Mouse (Mus musculus) intestine, embryonic 15.5 days (tissue): ENCODE measurements around the gene Mrpl51. TPM values are rescaled to one million over a fixed set of nuclear protein-coding genes. Genes with fewer than 3 reads are reported as not detected.

Experiments
- ATAC-seq: fragments of 200-750 bp; cut with Nextera tagmentation; 2 replicates; pipeline ENCODE4 v1.8.0; 2017; ENCODE audit warnings: moderate TSS enrichment, moderate library complexity
- H3K27ac ChIP-seq: fragments of 300-500 bp; sonication (generic); 2 replicates; pipeline ENCODE4 v1.5.1; 2015; ENCODE audit warnings: mild to moderate bottlenecking, inconsistent platforms
- H3K27me3 ChIP-seq: fragments of 300-500 bp; sonication (generic); replicated peaks from 2 replicates; pipeline ENCODE4 v1.6.1; 2015; ENCODE audit warnings: inconsistent platforms
- H3K36me3 ChIP-seq: fragments of 300-500 bp; sonication (generic); 2 replicates; pipeline ENCODE4 v1.6.1; 2015; ENCODE audit warnings: inconsistent platforms
- H3K4me1 ChIP-seq: fragments of 300-500 bp; sonication (generic); replicated peaks from 2 replicates; pipeline ENCODE4 v1.6.1; 2015; ENCODE audit warnings: inconsistent platforms
- H3K4me2 ChIP-seq: fragments of 300-500 bp; sonication (generic); replicated peaks from 2 replicates; pipeline ENCODE4 v1.6.1; 2015; ENCODE audit warnings: mild to moderate bottlenecking, inconsistent platforms
- H3K4me3 ChIP-seq: fragments of 300-500 bp; sonication (generic); replicated peaks from 2 replicates; pipeline ENCODE4 v1.5.1; 2015; ENCODE audit warnings: inconsistent platforms
- H3K9ac ChIP-seq: fragments of 300-500 bp; sonication (generic); 2 replicates; pipeline ENCODE4 v1.6.1; 2015; ENCODE audit warnings: inconsistent platforms
- H3K9me3 ChIP-seq: fragments of 300-500 bp; sonication (generic); 2 replicates; pipeline ENCODE4 v1.6.1; 2016; ENCODE audit warnings: inconsistent platforms
- WGBS: fragments of 180-500 bp; shearing (Covaris S2); methylation state at CpG from one replicate; pipeline ENCODE4 v1.1.7; 2015; 5-methylcytosine and 5-hydroxymethylcytosine counted together
- polyA plus RNA-seq: library from polyadenylated mRNA; unstranded; fragments of >200 nt; fragmentation: Nextera tagmentation; extraction: Ambion mirVana; gene quantifications from 2 replicates; pipeline ENCODE4 v1.2.1, GENCODE M21; 2015

The Mrpl51 gene
- polyA plus RNA-seq, 1 experiment from 2014 or later: 267 TPM

GRCm38 (mm10) chr6:125149569-125149950 is 42.0 kb upstream of the Mrpl51 start:
- no peak overlapping the region for H3K4me3 ChIP-seq
- H3K9me3 ChIP-seq: no peaks in the 10 kb centered on the region
- no peak overlapping the region for H3K4me2 ChIP-seq
- ATAC-seq: no peak
- H3K27ac ChIP-seq: 0 out of 2 replicates have a peak overlapping the region, but pooled peaks have one; percentile 9
- H3K36me3 ChIP-seq: peaks cover 3% of the 10 kb centered on the region; the same call in 1 of the 2 replicates
- WGBS: 79% methylated on average over 7 of the region's 7 CpGs
- peaks cover 39% of the 10 kb centered on the region for H3K4me1 ChIP-seq
- 0 out of 2 replicates have a peak overlapping the region, but pooled peaks have one; percentile 30 for H3K9ac ChIP-seq
- no peaks in the 10 kb centered on the region for H3K27me3 ChIP-seq

GRCm38 (mm10) chr6:125152212-125153017 is 39.2 kb upstream of the Mrpl51 start:
- ATAC-seq: no peak
- no peak overlapping the region for H3K4me2 ChIP-seq
- 76% methylated on average over 22 of the region's 22 CpGs for WGBS
- H3K4me1 ChIP-seq: peaks cover 17% of the 10 kb centered on the region
- no peak overlapping the region for H3K4me3 ChIP-seq
- H3K27ac ChIP-seq: no peak overlapping the region
- no peaks in the 10 kb centered on the region for H3K27me3 ChIP-seq
- H3K9ac ChIP-seq: no peak overlapping the region
- peaks cover 3% of the 10 kb centered on the region; the same call in 1 of the 2 replicates for H3K36me3 ChIP-seq
- H3K9me3 ChIP-seq: no peaks in the 10 kb centered on the region

GRCm38 (mm10) chr6:125153018-125153389 is 38.6 kb upstream of the Mrpl51 start:
- peaks cover 16% of the 10 kb centered on the region for H3K4me1 ChIP-seq
- WGBS: 86% methylated on average over 5 of the region's 5 CpGs
- H3K4me3 ChIP-seq: no peak overlapping the region
- H3K27ac ChIP-seq: no peak overlapping the region
- ATAC-seq: no peak
- no peaks in the 10 kb centered on the region for H3K9me3 ChIP-seq
- H3K36me3 ChIP-seq: peaks cover 6% of the 10 kb centered on the region; the same call in 1 of the 2 replicates
- H3K4me2 ChIP-seq: no peak overlapping the region
- no peaks in the 10 kb centered on the region for H3K27me3 ChIP-seq
- H3K9ac ChIP-seq: no peak overlapping the region

- Histone ChIP-seq H3K9ac (no peak overlapping the region), H3K9me3 (no peaks in the 10 kb centered on the region), H3K4me1 (peaks cover 10% of the 10 kb centered on the region), H3K27ac (no peak overlapping the region), H3K4me2 (no peak overlapping the region), H3K36me3 (peaks cover 7% of the 10 kb centered on the region), H3K4me3 (no peak overlapping the region), H3K27me3 (no peaks in the 10 kb centered on the region)
- 94% methylated on average over 4 of the region's 4 CpGs for WGBS
- ATAC-seq: no peak
These were observed 37.9 kb upstream of the Mrpl51 start for GRCm38 (mm10) chr6:125153682-125154081.

- H3K4me2 ChIP-seq: no peak overlapping the region
- H3K4me3 ChIP-seq: no peak overlapping the region
- H3K9me3 ChIP-seq: no peaks in the 10 kb centered on the region
- H3K36me3 ChIP-seq: peaks cover 12% of the 10 kb centered on the region
- no peak overlapping the region for H3K9ac ChIP-seq
- peaks cover 1% of the 10 kb centered on the region; the same call in 1 of the 2 replicates for H3K4me1 ChIP-seq
- no peak for ATAC-seq
- H3K27ac ChIP-seq: no peak overlapping the region
- no peaks in the 10 kb centered on the region for H3K27me3 ChIP-seq
These were observed 37.1 kb upstream of the Mrpl51 start for GRCm38 (mm10) chr6:125154550-125154949.

- WGBS: 74% methylated on average over 8 of the region's 8 CpGs
- Histone ChIP-seq H3K36me3 (peaks cover 9% of the 10 kb centered on the region), H3K4me2 (no peak overlapping the region), H3K27ac (no peak overlapping the region), H3K27me3 (no peaks in the 10 kb centered on the region), H3K4me3 (no peak overlapping the region), H3K9ac (no peak overlapping the region), H3K4me1 (peaks cover 2% of the 10 kb centered on the region; the same call in 1 of the 2 replicates), H3K9me3 (no peaks in the 10 kb centered on the region)
- no peak for ATAC-seq
These were observed 36.3 kb upstream of the Mrpl51 start for GRCm38 (mm10) chr6:125155262-125155661.

GRCm38 (mm10) chr6:125156491-125156890 is 35.1 kb upstream of the Mrpl51 start:
- Histone ChIP-seq H3K4me1 (peaks cover 13% of the 10 kb centered on the region; the same call in 1 of the 2 replicates), H3K4me3 (no peak overlapping the region), H3K9ac (no peak overlapping the region), H3K36me3 (peaks cover 13% of the 10 kb centered on the region), H3K27me3 (no peaks in the 10 kb centered on the region), H3K9me3 (no peaks in the 10 kb centered on the region), H3K27ac (no peak overlapping the region), H3K4me2 (no peak overlapping the region)
- ATAC-seq: no peak
- WGBS: 90% methylated on average over 3 of the region's 3 CpGs

- no peaks in the 10 kb centered on the region for H3K9me3 ChIP-seq
- WGBS: 61% methylated on average over 7 of the region's 7 CpGs
- peaks cover 15% of the 10 kb centered on the region; the same call in 1 of the 2 replicates for H3K4me1 ChIP-seq
- H3K4me3 ChIP-seq: no peak overlapping the region
- no peak overlapping the region for H3K4me2 ChIP-seq
- H3K27ac ChIP-seq: no peak overlapping the region
- ATAC-seq: no peak
- H3K27me3 ChIP-seq: no peaks in the 10 kb centered on the region
- no peak overlapping the region for H3K9ac ChIP-seq
- H3K36me3 ChIP-seq: peaks cover 13% of the 10 kb centered on the region
These were observed 34.5 kb upstream of the Mrpl51 start for GRCm38 (mm10) chr6:125156903-125157614.

- Histone ChIP-seq H3K9me3 (no peaks in the 10 kb centered on the region), H3K27me3 (no peaks in the 10 kb centered on the region), H3K9ac (no peak overlapping the region), H3K27ac (no peak overlapping the region), H3K4me2 (no peak overlapping the region), H3K4me1 (peaks cover 23% of the 10 kb centered on the region), H3K4me3 (no peak overlapping the region), H3K36me3 (peaks cover 13% of the 10 kb centered on the region)
- 79% methylated on average over 15 of the region's 15 CpGs for WGBS
- ATAC-seq: no peak
These were observed 32.6 kb upstream of the Mrpl51 start for GRCm38 (mm10) chr6:125158944-125159492.

- 80% methylated on average over 7 of the region's 7 CpGs for WGBS
- Histone ChIP-seq H3K27ac (peak overlapping the region; percentile 62; the same call in 1 of the 2 replicates), H3K36me3 (peaks cover 13% of the 10 kb centered on the region), H3K4me2 (no peak overlapping the region), H3K4me1 (peaks cover 24% of the 10 kb centered on the region), H3K9me3 (no peaks in the 10 kb centered on the region), H3K9ac (no peak overlapping the region), H3K27me3 (no peaks in the 10 kb centered on the region), H3K4me3 (no peak overlapping the region)
- no peak for ATAC-seq
These were observed 31.6 kb upstream of the Mrpl51 start for GRCm38 (mm10) chr6:125159773-125160557.

GRCm38 (mm10) chr6:125160558-125160853 is 31.1 kb upstream of the Mrpl51 start:
- no peak for ATAC-seq
- H3K4me3 ChIP-seq: no peak overlapping the region
- peaks cover 24% of the 10 kb centered on the region for H3K4me1 ChIP-seq
- 43% methylated on average over 10 of the region's 10 CpGs for WGBS
- peaks cover 13% of the 10 kb centered on the region for H3K36me3 ChIP-seq
- no peaks in the 10 kb centered on the region for H3K9me3 ChIP-seq
- no peak overlapping the region for H3K4me2 ChIP-seq
- peak overlapping the region; percentile 62 for H3K27ac ChIP-seq
- H3K9ac ChIP-seq: no peak overlapping the region
- H3K27me3 ChIP-seq: no peaks in the 10 kb centered on the region
